Mouse (Mus musculus): ENCODE results near the gene 4930563M21Rik. TPM values are rescaled to one million over a fixed set of nuclear protein-coding genes. Genes with fewer than 3 reads are reported as not detected.

4930563M21Rik gene
- polyA plus RNA-seq, 1 experiment from 2014 or later = not detected

DNA sequence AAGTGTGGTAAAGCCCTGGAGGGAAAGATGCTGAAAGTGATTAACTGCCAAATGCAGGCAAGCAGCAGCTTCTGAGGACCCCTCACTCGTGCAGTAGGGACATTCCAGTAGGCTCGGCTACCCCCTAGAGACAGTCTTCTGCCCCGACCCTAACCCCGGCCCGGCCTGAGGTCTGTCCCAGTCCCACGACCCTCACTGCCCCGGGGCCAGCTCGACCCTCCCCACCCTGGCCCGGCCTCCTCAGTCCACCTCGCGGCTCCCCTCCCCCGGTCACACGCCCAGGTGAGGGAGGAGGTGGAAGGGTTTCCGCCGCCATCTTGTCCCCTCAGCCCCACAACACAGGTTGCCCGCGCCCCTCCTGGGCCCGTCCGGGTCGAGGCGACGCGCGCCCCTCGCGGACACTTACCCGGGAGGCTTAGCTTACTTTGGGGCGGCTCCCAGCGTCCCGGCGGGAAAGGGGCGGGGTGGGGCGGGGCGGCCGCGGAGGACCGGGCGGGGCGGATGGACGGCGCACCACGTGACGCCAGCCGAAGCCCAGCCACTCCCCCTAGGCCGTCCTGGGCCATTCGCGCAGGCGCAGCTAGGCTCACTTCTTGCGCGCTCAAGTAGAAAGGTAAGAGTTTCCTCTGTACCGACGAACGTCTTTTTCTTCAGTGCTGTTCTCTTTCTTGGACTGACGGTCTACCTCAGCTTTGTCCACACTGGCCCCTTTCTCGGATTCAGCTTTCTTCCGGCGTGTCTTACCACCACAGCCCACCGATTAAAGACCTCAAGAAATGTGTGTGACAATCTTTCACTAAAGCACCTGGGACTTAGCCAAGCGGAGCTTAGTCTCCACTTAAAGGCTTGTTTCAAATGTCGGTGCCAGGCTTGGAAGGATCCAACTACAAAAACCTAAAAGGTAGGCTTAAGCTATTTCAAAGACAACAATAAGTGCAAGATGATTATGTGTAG, 72.4 kb downstream of the 4930563M21Rik start, which contains the start of gene Scaper:
TSS of gene Scaper (minus strand) at position 456 of the 954 bp plus-strand sequence.
- H3K36me3 ChIP-seq (ENCODE audit: poor library complexity, severe bottlenecking) = no peaks in the 10 kb centered on the region
- H3K4me2 ChIP-seq = peak within 1 kb of the TSS; percentile 57
- no peaks in the 10 kb centered on the region for H3K27me3 ChIP-seq
- no peaks in the 10 kb centered on the region for H3K9me3 ChIP-seq (replicated peaks)
- H3K9ac ChIP-seq = peak within 1 kb of the TSS; percentile 84
- peak; percentile 97 for ATAC-seq
- peak within 1 kb of the TSS; percentile 74 for H3K27ac ChIP-seq
- H3K4me1 ChIP-seq = peaks cover 26% of the 10 kb centered on the region
- whole genome bisulfite sequencing = under 1% methylated on average over 55 of the region's 60 CpGs
- H3K4me3 ChIP-seq = peak within 1 kb of the TSS; percentile 79

DNA sequence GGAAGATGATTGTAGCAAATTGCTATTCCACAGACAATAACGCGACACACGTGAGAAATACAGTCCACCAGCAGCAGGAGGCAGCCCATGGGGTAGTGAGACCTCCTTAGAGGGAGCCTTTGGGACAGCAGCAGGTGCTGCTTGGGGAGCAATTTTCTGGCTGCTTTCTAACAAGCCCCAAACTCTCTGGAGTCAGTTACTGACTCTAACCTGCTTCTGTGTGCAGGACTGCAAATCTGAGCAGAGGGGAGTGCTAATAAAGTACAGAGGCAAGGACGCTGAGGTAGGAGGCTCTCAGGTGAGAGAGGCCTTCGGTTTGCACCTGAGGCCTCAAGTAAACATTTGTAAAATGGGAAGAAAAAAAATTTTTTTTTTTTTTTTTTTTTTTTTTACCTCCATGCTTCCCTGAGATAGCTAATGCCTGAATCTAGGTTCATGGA, 73.1 kb downstream of the 4930563M21Rik start:
- no peaks in the 10 kb centered on the region for H3K9me3 ChIP-seq (replicated peaks)
- ATAC-seq = peak; percentile 3; the same call in 1 of the 2 replicates
- H3K36me3 ChIP-seq (ENCODE audit: poor library complexity, severe bottlenecking) = no peaks in the 10 kb centered on the region
- WGBS = 40% methylated on average over 5 of the region's 5 CpGs
- peak overlapping the region; percentile 79 for H3K4me3 ChIP-seq
- H3K27ac ChIP-seq = peak overlapping the region; percentile 74
- H3K27me3 ChIP-seq = no peaks in the 10 kb centered on the region
- peaks cover 26% of the 10 kb centered on the region for H3K4me1 ChIP-seq
- H3K9ac ChIP-seq = peak overlapping the region; percentile 84
- H3K4me2 ChIP-seq = peak overlapping the region; percentile 57

DNA sequence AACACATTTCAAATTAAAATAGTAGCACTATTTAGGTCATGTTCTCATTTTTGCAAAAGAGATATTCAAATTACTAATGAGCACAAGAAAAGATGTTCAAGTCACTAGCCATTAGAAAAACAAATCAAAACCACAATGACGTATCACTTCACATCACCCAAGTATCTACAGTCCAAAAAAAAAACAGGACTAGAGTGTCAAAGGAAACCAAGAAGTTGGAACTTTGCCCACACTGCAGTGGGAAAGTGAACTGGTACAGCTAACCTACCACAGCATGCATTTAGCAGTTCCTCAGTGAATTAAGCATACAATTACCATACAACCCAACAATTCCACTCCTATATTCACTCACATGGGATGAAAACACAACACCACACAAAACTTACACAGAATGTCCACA, 77.9 kb downstream of the 4930563M21Rik start:
- H3K9me3 ChIP-seq (replicated peaks) = no peaks in the 10 kb centered on the region
- no peak overlapping the region for H3K4me3 ChIP-seq
- no peaks in the 10 kb centered on the region for H3K36me3 ChIP-seq (ENCODE audit: poor library complexity, severe bottlenecking)
- 93% methylated on average over 1 of the region's 1 CpGs for WGBS
- H3K27ac ChIP-seq = no peak overlapping the region
- ATAC-seq = no peak
- H3K9ac ChIP-seq = no peak overlapping the region
- no peaks in the 10 kb centered on the region for H3K27me3 ChIP-seq
- H3K4me1 ChIP-seq = peaks cover 7% of the 10 kb centered on the region
- no peak overlapping the region for H3K4me2 ChIP-seq

DNA sequence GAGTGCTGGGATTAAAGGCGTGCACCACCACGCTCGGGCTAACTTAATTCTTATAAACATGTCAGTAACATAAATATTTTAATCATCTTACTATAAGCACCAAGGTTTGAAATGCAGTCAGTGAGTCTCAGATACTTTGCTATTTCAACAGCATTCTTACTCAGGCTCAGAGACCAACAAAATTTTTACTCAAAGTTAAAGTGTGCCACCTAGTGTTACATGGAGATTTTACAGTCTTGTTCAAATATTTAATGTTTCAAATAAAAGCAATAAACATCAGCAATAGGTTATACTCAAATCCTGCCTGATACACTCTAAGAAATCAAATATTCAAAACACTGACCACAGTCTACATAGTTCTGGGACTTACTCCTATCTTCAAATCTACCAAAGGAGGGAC, 91.8 kb downstream of the 4930563M21Rik start:
- WGBS = 75% methylated on average over 3 of the region's 3 CpGs
- H3K4me1 ChIP-seq = no peaks in the 10 kb centered on the region
- 0 out of 2 replicates have a peak, but pooled peaks have one; percentile 21 for ATAC-seq

DNA sequence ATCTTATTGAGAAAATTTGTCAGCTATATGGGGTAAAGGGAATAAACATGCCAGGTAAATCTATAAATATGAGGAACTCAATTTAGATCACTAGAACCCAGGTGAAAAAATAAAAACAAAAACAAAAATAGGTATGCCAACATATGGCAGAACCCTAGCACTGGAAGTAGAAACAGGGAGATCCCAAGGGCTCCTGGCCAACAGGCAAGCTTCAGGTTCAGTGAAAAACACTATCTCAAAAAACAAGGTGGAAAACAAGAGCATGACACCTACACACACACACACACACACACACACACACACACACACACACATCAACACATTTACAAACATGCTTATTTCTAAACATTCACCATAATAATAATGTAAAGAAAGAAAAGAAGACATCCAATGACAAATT, 93.6 kb downstream of the 4930563M21Rik start:
- H3K4me1 ChIP-seq = no peaks in the 10 kb centered on the region
- no peak overlapping the region for H3K27ac ChIP-seq
- no peak overlapping the region for H3K4me3 ChIP-seq
- no peak for ATAC-seq
- no peaks in the 10 kb centered on the region for H3K27me3 ChIP-seq
- H3K4me2 ChIP-seq = no peak overlapping the region
- H3K9ac ChIP-seq = no peak overlapping the region
- no peaks in the 10 kb centered on the region for H3K9me3 ChIP-seq (replicated peaks)
- no peaks in the 10 kb centered on the region for H3K36me3 ChIP-seq (ENCODE audit: poor library complexity, severe bottlenecking)

More for the DNA sequence above, 91.8 kb downstream of the 4930563M21Rik start:
- no peaks in the 10 kb centered on the region for H3K36me3 ChIP-seq (ENCODE audit: poor library complexity, severe bottlenecking)
- no peak overlapping the region for H3K27ac ChIP-seq
- no peak overlapping the region for H3K4me2 ChIP-seq
- H3K4me3 ChIP-seq = no peak overlapping the region
- no peak overlapping the region for H3K9ac ChIP-seq
- H3K9me3 ChIP-seq (replicated peaks) = no peaks in the 10 kb centered on the region
- no peaks in the 10 kb centered on the region for H3K27me3 ChIP-seq

Other genes with a start within 250 kb of the 4930563M21Rik start
- gene Scaper, start 72.4 kb downstream of the 4930563M21Rik start, polyA plus RNA-seq (2015; fragmentation: Nextera tagmentation; extraction: Ambion mirVana) = 24.5 and 26.1 TPM in 2 replicates
- gene Rcn2, start 31.3 kb upstream of the 4930563M21Rik start, polyA plus RNA-seq (2015; fragmentation: Nextera tagmentation; extraction: Ambion mirVana) = 328 and 339 TPM in 2 replicates
- 0.40 and 0.41 TPM in 2 replicates for gene Pstpip1, start 79.4 kb upstream of the 4930563M21Rik start, polyA plus RNA-seq (2015; fragmentation: Nextera tagmentation; extraction: Ambion mirVana)
- 500 and 563 TPM in 2 replicates for gene Tspan3, start 154.9 kb upstream of the 4930563M21Rik start, polyA plus RNA-seq (2015; fragmentation: Nextera tagmentation; extraction: Ambion mirVana)